Mouse (Mus musculus) forebrain, embryonic 10.5 days (tissue): ENCODE data around the gene Zfp12. TPM values are rescaled to one million over a fixed set of nuclear protein-coding genes. Genes with fewer than 3 reads are reported as not detected.

ENCODE experiments used
- DNase-seq: peaks from one replicate; pipeline ENCODE4 v3.0.0-alpha.2; 2017; ENCODE audit warnings: low spot score; ENCODE audit errors: extremely low spot score
- H3K27ac ChIP-seq: fragments of 300-500 bp; sonication (generic); 2 replicates; pipeline ENCODE4 v1.5.1; 2016; ENCODE audit warnings: mild to moderate bottlenecking
- H3K27me3 ChIP-seq: fragments of 300-500 bp; sonication (generic); 2 replicates; pipeline ENCODE4 v1.6.1; 2016; ENCODE audit warnings: mild to moderate bottlenecking; ENCODE audit not compliant: poor library complexity, severe bottlenecking
- H3K36me3 ChIP-seq: fragments of 300-500 bp; sonication (generic); replicated peaks from 2 replicates; pipeline ENCODE4 v1.6.1; 2016; ENCODE audit warnings: mild to moderate bottlenecking, moderate library complexity
- H3K4me1 ChIP-seq: fragments of 300-500 bp; sonication (generic); 2 replicates; pipeline ENCODE4 v1.6.1; 2016
- H3K4me3 ChIP-seq: fragments of 300-500 bp; sonication (generic); 2 replicates; pipeline ENCODE4 v1.5.1; 2016; ENCODE audit warnings: mild to moderate bottlenecking, moderate library complexity
- H3K9me3 ChIP-seq: fragments of 300-500 bp; sonication (generic); 2 replicates; pipeline ENCODE4 v1.6.1; 2016; ENCODE audit warnings: mild to moderate bottlenecking, moderate library complexity
- WGBS: fragments of 180-500 bp; shearing (Covaris S2); methylation state at CpG from one replicate; pipeline ENCODE4 v1.1.7; 2016; 5-methylcytosine and 5-hydroxymethylcytosine counted together
- polyA plus RNA-seq: library from polyadenylated mRNA; unstranded; fragments of >200 nt; fragmentation: Nextera tagmentation; extraction: Ambion mirVana; gene quantifications from 2 replicates; pipeline ENCODE4 v1.2.1, GENCODE M21; 2016

The Zfp12 gene
- polyA plus RNA-seq, 1 experiment from 2014 or later: 19.7 TPM

DNA sequence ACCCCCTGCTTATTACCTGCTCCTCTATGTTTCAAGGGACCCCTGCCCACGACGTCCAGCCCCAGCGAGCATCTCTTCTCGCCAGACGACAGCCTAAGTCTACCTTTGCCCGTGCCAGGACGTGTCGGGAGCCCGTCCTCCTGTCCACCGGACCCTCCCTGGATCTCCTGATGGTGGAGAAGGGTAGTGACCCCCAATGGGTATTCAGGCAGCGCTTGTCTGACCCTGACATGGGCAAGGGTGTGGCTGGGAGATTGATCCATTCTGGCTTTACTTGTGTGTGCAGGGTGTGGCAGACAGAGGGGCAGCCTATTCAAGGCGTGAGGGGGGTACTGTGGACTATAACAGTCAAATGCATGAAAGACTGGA lies 35.2 kb downstream of the Zfp12 start:
- 0 out of 2 replicates have a peak, but pooled peaks cover 5% of the 10 kb centered on the region for H3K27me3 ChIP-seq
- H3K9me3 ChIP-seq: no peaks in the 10 kb centered on the region
- peaks cover 26% of the 10 kb centered on the region for H3K4me1 ChIP-seq
- peak overlapping the region; percentile 99 for H3K4me3 ChIP-seq
- H3K36me3 ChIP-seq: peaks cover 3% of the 10 kb centered on the region; the same call in 1 of the 2 replicates
- 4% methylated on average over 12 of the region's 12 CpGs for WGBS
- no peak for DNase-seq
- H3K27ac ChIP-seq: peak overlapping the region; percentile 97

- no peaks in the 10 kb centered on the region for H3K9me3 ChIP-seq
These were observed 36.7 kb downstream of the Zfp12 start for GRCm38 (mm10) chr5:143271642-143272041.

GRCm38 (mm10) chr5:143272108-143272507 lies 37.1 kb downstream of the Zfp12 start:
- DNase-seq: no peak
- H3K4me3 ChIP-seq: no peak overlapping the region
- no peak overlapping the region for H3K27ac ChIP-seq
- WGBS: 77% methylated on average over 3 of the region's 3 CpGs
- H3K4me1 ChIP-seq: peaks cover 26% of the 10 kb centered on the region
- peaks cover 18% of the 10 kb centered on the region; the same call in 1 of the 2 replicates for H3K27me3 ChIP-seq
- no peaks in the 10 kb centered on the region for H3K9me3 ChIP-seq
- H3K36me3 ChIP-seq: peaks cover 3% of the 10 kb centered on the region; the same call in 1 of the 2 replicates

More at GRCm38 (mm10) chr5:143271642-143272041, 36.7 kb downstream of the Zfp12 start:
- peaks cover 26% of the 10 kb centered on the region for H3K4me1 ChIP-seq
- DNase-seq: no peak
- peaks cover 16% of the 10 kb centered on the region; the same call in 1 of the 2 replicates for H3K27me3 ChIP-seq
- H3K27ac ChIP-seq: no peak overlapping the region
- no peak overlapping the region for H3K4me3 ChIP-seq
- H3K36me3 ChIP-seq: peaks cover 3% of the 10 kb centered on the region; the same call in 1 of the 2 replicates
- WGBS: 89% methylated on average over 6 of the region's 6 CpGs

- no peaks in the 10 kb centered on the region for H3K9me3 ChIP-seq
- peaks cover 3% of the 10 kb centered on the region; the same call in 1 of the 2 replicates for H3K36me3 ChIP-seq
- no peak overlapping the region for H3K27ac ChIP-seq
- H3K27me3 ChIP-seq: peaks cover 18% of the 10 kb centered on the region; the same call in 1 of the 2 replicates
- peaks cover 26% of the 10 kb centered on the region for H3K4me1 ChIP-seq
- no peak for DNase-seq
- 92% methylated on average over 16 of the region's 16 CpGs for WGBS
- no peak overlapping the region for H3K4me3 ChIP-seq
These were observed 37.8 kb downstream of the Zfp12 start for GRCm38 (mm10) chr5:143272540-143273330.

GRCm38 (mm10) chr5:143275761-143276160 lies 40.8 kb downstream of the Zfp12 start:
- 60% methylated on average over 5 of the region's 5 CpGs for WGBS
- DNase-seq: no peak

GRCm38 (mm10) chr5:143279247-143279646 lies 44.3 kb downstream of the Zfp12 start:
- no peaks in the 10 kb centered on the region for H3K9me3 ChIP-seq
- H3K27ac ChIP-seq: no peak overlapping the region
- DNase-seq: no peak
- peaks cover 45% of the 10 kb centered on the region for H3K27me3 ChIP-seq
- WGBS: 30% methylated on average over 10 of the region's 10 CpGs
- peaks cover 7% of the 10 kb centered on the region for H3K4me1 ChIP-seq
- no peaks in the 10 kb centered on the region for H3K36me3 ChIP-seq
- no peak overlapping the region for H3K4me3 ChIP-seq

More at GRCm38 (mm10) chr5:143275761-143276160, 40.8 kb downstream of the Zfp12 start:
- Histone ChIP-seq H3K4me1 (peaks cover 12% of the 10 kb centered on the region), H3K9me3 (no peaks in the 10 kb centered on the region), H3K36me3 (no peaks in the 10 kb centered on the region), H3K4me3 (no peak overlapping the region), H3K27me3 (peaks cover 39% of the 10 kb centered on the region), H3K27ac (no peak overlapping the region)

- 35% methylated on average over 6 of the region's 6 CpGs for WGBS
These were observed 49.8 kb downstream of the Zfp12 start for GRCm38 (mm10) chr5:143284762-143285161.

DNA sequence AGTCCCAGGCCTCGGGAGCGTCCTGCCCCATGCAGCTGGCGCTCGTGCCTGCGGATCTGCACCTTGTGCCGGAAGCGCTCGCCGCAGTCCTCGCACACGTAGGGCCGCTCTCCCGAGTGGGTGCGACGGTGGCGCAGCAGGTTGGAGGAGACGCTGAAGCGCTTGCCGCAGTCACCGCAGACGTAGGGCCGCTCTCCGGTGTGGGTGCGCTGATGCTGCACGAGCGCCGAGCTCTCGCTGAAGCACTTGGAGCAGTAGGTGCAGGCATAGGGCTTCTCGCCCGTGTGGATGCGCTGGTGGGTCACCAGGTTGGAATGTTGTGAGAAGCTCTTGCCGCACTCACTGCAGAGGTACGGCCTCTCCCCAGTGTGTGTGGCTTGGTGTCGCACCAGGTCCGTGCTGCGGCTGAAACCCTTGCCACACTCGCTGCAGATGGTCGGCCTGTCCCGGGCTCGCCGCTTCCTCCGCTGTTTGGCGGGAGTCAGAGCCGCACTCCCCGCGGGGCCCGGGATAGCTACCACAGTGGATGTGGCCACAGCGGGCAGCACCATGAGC lies 52.9 kb downstream of the Zfp12 start:
- Histone ChIP-seq H3K4me1 (peaks cover 18% of the 10 kb centered on the region), H3K27ac (no peak overlapping the region; the same call in 1 of the 2 replicates), H3K27me3 (peaks cover 85% of the 10 kb centered on the region), H3K4me3 (peak overlapping the region; percentile 50), H3K36me3 (no peaks in the 10 kb centered on the region), H3K9me3 (no peaks in the 10 kb centered on the region)
- WGBS: 1% methylated on average over 48 of the region's 48 CpGs
- peak; percentile 30 for DNase-seq

More at GRCm38 (mm10) chr5:143284762-143285161, 49.8 kb downstream of the Zfp12 start:
- H3K4me3 ChIP-seq: no peak overlapping the region
- no peak overlapping the region for H3K27ac ChIP-seq
- peaks cover 15% of the 10 kb centered on the region for H3K4me1 ChIP-seq
- DNase-seq: no peak
- no peaks in the 10 kb centered on the region for H3K36me3 ChIP-seq
- H3K27me3 ChIP-seq: peaks cover 69% of the 10 kb centered on the region
- H3K9me3 ChIP-seq: no peaks in the 10 kb centered on the region

GRCm38 (mm10) chr5:143288378-143288911 lies 53.5 kb downstream of the Zfp12 start:
- peaks cover 91% of the 10 kb centered on the region for H3K27me3 ChIP-seq
- H3K4me3 ChIP-seq: peak overlapping the region; percentile 50
- H3K9me3 ChIP-seq: no peaks in the 10 kb centered on the region
- no peak overlapping the region for H3K27ac ChIP-seq
- DNase-seq: no peak
- H3K4me1 ChIP-seq: peaks cover 24% of the 10 kb centered on the region
- WGBS: 11% methylated on average over 9 of the region's 9 CpGs
- H3K36me3 ChIP-seq: no peaks in the 10 kb centered on the region

- Histone ChIP-seq H3K27ac (no peak overlapping the region), H3K9me3 (no peaks in the 10 kb centered on the region), H3K27me3 (peaks cover 99% of the 10 kb centered on the region), H3K36me3 (no peaks in the 10 kb centered on the region), H3K4me3 (no peak overlapping the region), H3K4me1 (peaks cover 31% of the 10 kb centered on the region)
- DNase-seq: no peak
- WGBS: 73% methylated on average over 9 of the region's 9 CpGs
These were observed 54.3 kb downstream of the Zfp12 start for GRCm38 (mm10) chr5:143289299-143289698.

- H3K27ac ChIP-seq: peak overlapping the region; percentile 9; the same call in 1 of the 2 replicates
- WGBS: 2% methylated on average over 19 of the region's 19 CpGs
These were observed 57.9 kb downstream of the Zfp12 start for GRCm38 (mm10) chr5:143292879-143293278.

DNA sequence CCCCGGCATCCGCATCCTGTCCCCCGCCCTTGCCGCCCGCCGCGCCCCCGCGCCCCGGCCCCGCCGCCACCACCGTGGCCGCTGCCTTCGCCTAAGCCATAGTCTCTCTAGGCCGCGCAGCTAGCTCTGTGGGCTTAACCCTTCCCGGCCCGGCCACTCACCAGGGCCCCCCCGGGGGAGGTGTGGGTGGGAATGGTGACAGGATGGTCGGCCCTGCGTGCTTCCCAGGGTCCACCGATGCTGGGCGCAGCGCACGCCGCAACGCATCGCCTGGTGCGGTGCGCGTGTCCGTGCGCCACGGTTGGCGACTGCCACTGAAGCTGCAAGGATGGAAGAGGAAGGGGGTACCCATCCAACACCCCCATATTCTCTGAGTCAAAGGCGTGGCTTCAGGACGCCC lies 58.4 kb downstream of the Zfp12 start, which contains the start of gene Zfp853:
Zfp853 (minus strand) TSS at position 220 of the 400 bp plus-strand sequence.
- peaks cover 68% of the 10 kb centered on the region for H3K27me3 ChIP-seq
- peak within 1 kb of the TSS; percentile 49 for H3K4me3 ChIP-seq
- no peak for DNase-seq

More at GRCm38 (mm10) chr5:143292879-143293278, 57.9 kb downstream of the Zfp12 start:
- Histone ChIP-seq H3K9me3 (no peaks in the 10 kb centered on the region; the same call in 1 of the 2 replicates), H3K4me1 (peaks cover 25% of the 10 kb centered on the region), H3K4me3 (peak overlapping the region; percentile 49), H3K27me3 (peaks cover 74% of the 10 kb centered on the region), H3K36me3 (peaks cover 18% of the 10 kb centered on the region)
- DNase-seq: no peak

More for the DNA sequence above, 58.4 kb downstream of the Zfp12 start, which contains the start of gene Zfp853:
- Histone ChIP-seq H3K27ac (peak within 1 kb of the TSS; percentile 9; the same call in 1 of the 2 replicates), H3K36me3 (peaks cover 23% of the 10 kb centered on the region), H3K4me1 (peaks cover 20% of the 10 kb centered on the region), H3K9me3 (no peaks in the 10 kb centered on the region; the same call in 1 of the 2 replicates)
- 3% methylated on average over 34 of the region's 38 CpGs for WGBS
